Mouse (Mus musculus) heart, postnatal 0 days (tissue): ENCODE measurements around the gene Asap3. TPM values are rescaled to one million over a fixed set of nuclear protein-coding genes. Genes with fewer than 3 reads are reported as not detected.
A peak's percentile ranks its signal among the peaks of the same experiment; 100 is the strongest.

Source experiments
- ATAC-seq: fragments of 200-750 bp; cut with Nextera tagmentation; 2 replicates; pipeline ENCODE4 v1.8.0; 2017; ENCODE audit warnings: low read depth, moderate number of reproducible peaks, moderate library complexity; ENCODE audit not compliant: insufficient read depth
- DNase-seq: peaks from one replicate; pipeline ENCODE4 v3.0.0-alpha.2; 2016; ENCODE audit warnings: low spot score
- H3K27ac ChIP-seq: fragments of 300-500 bp; sonication (generic); 2 replicates; pipeline ENCODE4 v1.5.1; 2014; ENCODE audit warnings: low read depth, mild to moderate bottlenecking
- H3K27me3 ChIP-seq: fragments of 300-500 bp; sonication (generic); 2 replicates; pipeline ENCODE4 v1.6.1; 2014; ENCODE audit warnings: low read length, mixed read lengths; ENCODE audit not compliant: control insufficient read depth, insufficient read depth
- H3K36me3 ChIP-seq: fragments of 300-500 bp; sonication (generic); replicated peaks from 2 replicates; pipeline ENCODE4 v1.6.1; 2014; ENCODE audit warnings: low read length, mixed read lengths; ENCODE audit not compliant: control insufficient read depth, insufficient read depth
- H3K4me1 ChIP-seq: fragments of 300-500 bp; sonication (generic); 2 replicates; pipeline ENCODE4 v1.6.1; 2014; ENCODE audit warnings: antibody characterized with exemption; ENCODE audit not compliant: control insufficient read depth, insufficient read depth
- H3K4me2 ChIP-seq: fragments of 300-500 bp; sonication (generic); 2 replicates; pipeline ENCODE4 v1.6.1; 2014; ENCODE audit warnings: low read depth, mild to moderate bottlenecking, low read length, moderate library complexity
- H3K4me3 ChIP-seq: fragments of 300-500 bp; sonication (generic); 2 replicates; pipeline ENCODE4 v1.5.1; 2014; ENCODE audit warnings: low read depth, low read length
- H3K9ac ChIP-seq: fragments of 300-500 bp; sonication (generic); replicated peaks from 2 replicates; pipeline ENCODE4 v1.6.1; 2014; ENCODE audit warnings: low read depth, low read length, mixed read lengths
- H3K9me3 ChIP-seq: fragments of 300-500 bp; sonication (generic); replicated peaks from 2 replicates; pipeline ENCODE4 v1.6.1; 2016; ENCODE audit warnings: low read length; ENCODE audit not compliant: control insufficient read depth
- CTCF ChIP-seq: IDR thresholded peaks from 2 replicates; pipeline ENCODE4 v1.5.1; 2016; ENCODE audit warnings: antibody characterized with exemption, control low read depth, low read depth
- EP300 ChIP-seq: IDR thresholded peaks from 2 replicates; pipeline ENCODE4 v1.6.1; 2016; ENCODE audit warnings: antibody characterized with exemption, low read depth
- WGBS: fragments of 180-500 bp; shearing (Covaris S2); extraction: QIAGEN DNeasy Blood & Tissue Kit; methylation state at CpG from one replicate; pipeline ENCODE4 v1.1.7; 2014; 5-methylcytosine and 5-hydroxymethylcytosine counted together
- polyA plus RNA-seq: library from polyadenylated mRNA; unstranded; fragments of >200 nt; fragmentation: Nextera tagmentation; extraction: Ambion mirVana; gene quantifications from 2 replicates; pipeline ENCODE4 v1.2.1, GENCODE M21; 2015
- total RNA-seq: library from RNA; depleted of rRNA; stranded (reverse); fragments of >200 nt; gene quantifications from 2 replicates; pipeline ENCODE4 v1.2.3, GENCODE M21; 2014; ENCODE audit warnings: low replicate concordance

Asap3 gene
- total and polyA plus RNA-seq, 2 experiments from 2014 or later = 1.7 to 2.9 TPM

DNA sequence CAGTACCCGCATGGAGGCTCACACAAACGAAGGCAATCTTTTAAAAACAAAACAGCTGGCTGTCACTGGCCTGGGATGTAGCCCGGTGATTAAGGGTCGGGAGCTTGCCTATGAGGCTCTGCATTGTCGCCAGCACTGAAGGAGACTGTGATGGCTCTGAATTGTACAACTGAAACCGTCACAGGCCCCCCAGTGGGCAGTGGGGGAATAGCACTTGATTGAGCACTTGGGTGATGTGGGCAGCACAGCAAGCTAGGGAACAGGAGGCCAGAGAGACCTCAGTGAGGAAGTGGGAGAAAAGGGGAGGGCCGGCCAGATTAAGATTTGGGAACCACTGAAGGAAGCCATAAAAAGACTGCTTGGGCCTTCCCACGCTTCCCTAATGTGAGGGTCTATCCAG, 33.5 kb downstream of the Asap3 start:
- peaks cover 13% of the 10 kb centered on the region for H3K27me3 ChIP-seq
- H3K27ac ChIP-seq = no peak overlapping the region
- DNase-seq = peak; percentile 60
- 17% methylated on average over 8 of the region's 8 CpGs for WGBS
- H3K4me3 ChIP-seq = no peak overlapping the region
- no peak overlapping the region for H3K9ac ChIP-seq
- ATAC-seq = peak; percentile 67
- H3K36me3 ChIP-seq = no peaks in the 10 kb centered on the region
- TF ChIP-seq EP300 (no peak), CTCF (peak; percentile 80)
- H3K4me2 ChIP-seq = no peak overlapping the region
- no peaks in the 10 kb centered on the region for H3K4me1 ChIP-seq
- H3K9me3 ChIP-seq = no peaks in the 10 kb centered on the region

DNA sequence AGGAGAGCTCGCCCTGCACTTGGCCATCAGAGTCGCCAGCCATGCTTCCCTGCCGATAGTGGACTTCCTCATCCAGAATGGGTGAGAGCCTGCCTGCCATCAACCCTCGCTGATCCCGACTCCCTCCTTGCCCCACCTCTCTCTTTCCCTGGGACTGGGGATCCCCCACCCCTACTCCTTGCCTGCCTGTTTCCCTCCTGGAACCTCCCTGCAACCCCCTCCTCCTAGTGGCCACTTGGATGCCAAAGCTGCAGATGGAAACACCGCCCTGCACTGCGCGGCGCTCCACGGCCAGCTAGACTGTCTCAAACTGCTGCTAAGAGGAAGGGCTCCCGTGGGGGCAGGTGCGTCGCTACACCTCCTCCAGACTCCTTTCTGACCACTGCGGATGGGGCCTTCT, 34.0 kb downstream of the Asap3 start:
- no peaks in the 10 kb centered on the region for H3K9me3 ChIP-seq
- H3K27me3 ChIP-seq = peaks cover 13% of the 10 kb centered on the region
- no peaks in the 10 kb centered on the region for H3K36me3 ChIP-seq
- WGBS = 60% methylated on average over 14 of the region's 14 CpGs
- DNase-seq (no peak), ATAC-seq (no peak)
- TF ChIP-seq EP300 (no peak), CTCF (no peak)
- H3K27ac ChIP-seq = no peak overlapping the region
- H3K4me3 ChIP-seq = no peak overlapping the region
- no peak overlapping the region for H3K4me2 ChIP-seq
- no peaks in the 10 kb centered on the region for H3K4me1 ChIP-seq
- no peak overlapping the region for H3K9ac ChIP-seq

GRCm38 (mm10) chr4:136240955-136241354, 34.8 kb downstream of the Asap3 start:
- no peaks in the 10 kb centered on the region for H3K9me3 ChIP-seq
- no peak overlapping the region for H3K9ac ChIP-seq
- H3K36me3 ChIP-seq = no peaks in the 10 kb centered on the region
- WGBS = 59% methylated on average over 8 of the region's 8 CpGs
- no peak overlapping the region for H3K4me2 ChIP-seq
- no peak for DNase-seq
- no peak overlapping the region for H3K27ac ChIP-seq
- TF ChIP-seq EP300 (no peak), CTCF (no peak)
- peaks cover 15% of the 10 kb centered on the region for H3K27me3 ChIP-seq
- no peaks in the 10 kb centered on the region for H3K4me1 ChIP-seq
- ATAC-seq = no peak
- H3K4me3 ChIP-seq = no peak overlapping the region

DNA sequence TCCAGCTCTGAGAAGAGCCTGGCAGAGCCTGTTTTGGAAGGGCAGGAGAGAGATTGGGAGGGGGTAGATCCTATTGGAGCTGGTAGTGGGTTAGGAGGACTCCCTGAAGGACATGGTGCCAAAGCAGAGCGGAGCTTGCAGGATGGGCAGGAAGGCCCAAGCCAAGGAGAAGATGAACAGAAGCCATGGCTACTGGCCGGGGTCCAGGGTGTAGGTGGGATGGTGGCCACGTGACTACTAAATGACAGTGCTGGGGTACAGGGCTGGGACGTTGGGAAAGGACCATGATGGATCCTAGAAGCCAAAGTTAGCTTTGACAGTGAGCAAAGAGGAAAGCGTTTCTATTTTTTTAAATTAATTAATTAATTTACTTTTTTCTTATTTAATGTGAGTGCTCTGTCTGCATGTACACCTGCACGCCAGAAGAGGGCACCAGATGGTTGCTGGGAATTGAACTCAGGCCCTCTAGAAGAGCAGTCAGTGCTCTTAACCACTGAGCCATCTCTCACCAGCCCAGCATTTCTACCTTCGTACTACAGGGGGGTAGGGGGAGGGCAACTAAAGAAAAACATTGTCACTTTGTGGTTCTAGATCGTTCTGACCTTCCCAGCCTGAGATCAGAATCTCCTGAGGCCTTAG, 36.0 kb downstream of the Asap3 start:
- Histone ChIP-seq H3K27me3 (peaks cover 19% of the 10 kb centered on the region), H3K9ac (no peak overlapping the region), H3K4me2 (no peak overlapping the region), H3K9me3 (no peaks in the 10 kb centered on the region), H3K4me1 (no peaks in the 10 kb centered on the region; the same call in 1 of the 2 replicates), H3K4me3 (no peak overlapping the region), H3K36me3 (no peaks in the 10 kb centered on the region), H3K27ac (no peak overlapping the region)
- no peak for ATAC-seq
- DNase-seq = no peak
- peak; percentile 64 for TF ChIP-seq CTCF
- TF ChIP-seq EP300 = no peak
- 45% methylated on average over 8 of the region's 8 CpGs for WGBS

- no peaks in the 10 kb centered on the region for H3K9me3 ChIP-seq
- no peak overlapping the region for H3K4me3 ChIP-seq
- no peak overlapping the region for H3K4me2 ChIP-seq
- TF ChIP-seq CTCF (no peak), EP300 (no peak)
- DNase-seq (no peak), ATAC-seq (no peak)
- H3K27ac ChIP-seq = no peak overlapping the region
- no peaks in the 10 kb centered on the region; the same call in 1 of the 2 replicates for H3K4me1 ChIP-seq
- WGBS = 84% methylated on average over 7 of the region's 7 CpGs
- peaks cover 19% of the 10 kb centered on the region for H3K27me3 ChIP-seq
- no peak overlapping the region for H3K9ac ChIP-seq
- H3K36me3 ChIP-seq = no peaks in the 10 kb centered on the region
Observed at GRCm38 (mm10) chr4:136242728-136243127, 36.6 kb downstream of the Asap3 start.

GRCm38 (mm10) chr4:136244208-136244607, 38.0 kb downstream of the Asap3 start:
- Histone ChIP-seq H3K4me1 (peaks cover 5% of the 10 kb centered on the region; the same call in 1 of the 2 replicates), H3K27ac (no peak overlapping the region), H3K9me3 (no peaks in the 10 kb centered on the region), H3K27me3 (peaks cover 12% of the 10 kb centered on the region; the same call in 1 of the 2 replicates), H3K4me3 (no peak overlapping the region), H3K4me2 (no peak overlapping the region), H3K9ac (no peak overlapping the region), H3K36me3 (no peaks in the 10 kb centered on the region)
- 66% methylated on average over 7 of the region's 7 CpGs for whole genome bisulfite sequencing
- DNase-seq (no peak), ATAC-seq (no peak)
- no peak for TF ChIP-seq EP300
